9 mouse cellular contexts compared by ENCODE assay signal in the genomic region with DNA sequence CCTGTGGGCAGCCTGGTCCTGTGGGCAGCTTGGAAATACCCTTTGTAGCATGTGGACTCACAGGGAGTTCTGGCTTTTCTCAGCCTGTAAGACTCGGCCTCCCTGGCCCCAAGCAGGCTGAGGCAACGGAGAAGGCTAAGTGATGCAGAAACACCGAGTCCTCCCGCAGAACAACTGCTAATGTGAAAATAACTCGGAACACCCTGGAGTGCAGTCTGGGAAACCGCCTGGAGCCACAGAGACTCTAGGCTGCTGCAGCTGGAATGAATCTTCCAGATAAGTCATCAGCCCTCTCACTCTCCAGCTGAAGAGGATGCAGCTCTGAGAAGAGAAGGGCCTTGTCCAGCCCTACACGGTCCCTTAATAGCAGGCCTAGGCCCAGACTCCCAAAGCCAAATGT.
A peak's percentile ranks its signal among the peaks of the same experiment; 100 is the strongest.
DNase-seq lines count a peak whose midpoint lies in the region; ATAC-seq lines count a peak whose summit lies in the region.
"Had no signal": no experiment of that assay in that cellular context is flagged by ENCODE, and none has a peak within 500 bp of the region (broad histone marks: within the 10 kb centered on the region; RNA-seq: fewer than 3 reads in every experiment).

No protein-coding gene starts in this region.

- no peak for DNase-seq in frontal cortex, postnatal 36 days (ENCODE audit: low spot score in 2 of 2)
- peak; percentile 11 for DNase-seq in right cerebral cortex, adult 18-20 months
- no peak for DNase-seq in right cerebral cortex, postnatal 10 days (ENCODE audit: low spot score in 2 of 2)
- peak; percentile 42 for DNase-seq in heart, postnatal 4 days
- peak; percentile 15 to 33 for DNase-seq in urinary bladder, postnatal 36 days (ENCODE audit: low spot score in 2 of 2)
- no peak for DNase-seq in adipocyte (ENCODE audit: low spot score)
- no peak for DNase-seq in T-cell, adult 2 months (ENCODE audit: low spot score)
- DNase-seq: right cerebral cortex, postnatal 4 days had no signal

- peak; percentile 47; the same call in 1 of the 2 replicates for ATAC-seq in frontal cortex, adult (ENCODE audit: low TSS enrichment)

Comparison
In these comparisons a context has a peak if more than half of its experiments do, and no peak if none do; other contexts are left out.
1. DNase-seq: peak in right cerebral cortex, adult 18-20 months (single experiment), heart, postnatal 4 days (single experiment) and urinary bladder, postnatal 36 days (2 of 2); none in frontal cortex, postnatal 36 days (0 of 2), right cerebral cortex, postnatal 10 days (0 of 2), adipocyte (single experiment) and T-cell, adult 2 months (single experiment).